Mouse (Mus musculus): ENCODE results near the gene Lbhd1. TPM values are rescaled to one million over a fixed set of nuclear protein-coding genes. Genes with fewer than 3 reads are reported as not detected.

The Lbhd1 gene
- polyA plus RNA-seq, 1 experiment from 2014 or later = 84.3 TPM

GRCm38 (mm10) chr19:8941515-8942217, 58.1 kb downstream of the Lbhd1 start, which contains the start of gene Mta2:
Mta2 (plus strand) TSS chr19:8941875.
- H3K9ac ChIP-seq (replicated peaks; ENCODE audit: low read length) = peak within 1 kb of the TSS; percentile 99
- peak; percentile 97 for ATAC-seq (ENCODE audit: low FRiP score, low TSS enrichment)
- peak within 1 kb of the TSS; percentile 69 for H3K4me2 ChIP-seq (replicated peaks; ENCODE audit: low read depth, low read length)
- peaks cover 39% of the 10 kb centered on the region for H3K36me3 ChIP-seq (ENCODE audit: insufficient read depth, low read length)
- H3K4me3 ChIP-seq (ENCODE audit: low read length) = peak within 1 kb of the TSS; percentile 98
- WGBS = under 1% methylated on average over 64 of the region's 64 CpGs
- H3K4me1 ChIP-seq (ENCODE audit: insufficient read depth, low read length) = peaks cover 34% of the 10 kb centered on the region
- H3K27me3 ChIP-seq (ENCODE audit: insufficient read depth, low read length) = no peaks in the 10 kb centered on the region
- no peaks in the 10 kb centered on the region for H3K9me3 ChIP-seq (ENCODE audit: low read length)
- H3K27ac ChIP-seq (ENCODE audit: low read length) = peak within 1 kb of the TSS; percentile 100

Small RNA genes lying within 50 kb of the gene (microRNA-seq; reads per million reads assigned to microRNA genes)
- 0.79 reads per million for gene Mir5136

Other genes starting within 250 kb of the Lbhd1 start
- gene Chrm1, start 219.9 kb upstream of the Lbhd1 start, polyA plus RNA-seq (2015; fragmentation: Nextera tagmentation; extraction: Ambion mirVana) = 0.11 and 0.14 TPM in 2 replicates
- 141 and 146 TPM in 2 replicates for gene Slc3a2, start 160.4 kb upstream of the Lbhd1 start, polyA plus RNA-seq (2015; fragmentation: Nextera tagmentation; extraction: Ambion mirVana)
- gene Wdr74, start 147.9 kb upstream of the Lbhd1 start, polyA plus RNA-seq (2015; fragmentation: Nextera tagmentation; extraction: Ambion mirVana) = 101 and 108 TPM in 2 replicates
- gene 1700092M07Rik, start 143.0 kb upstream of the Lbhd1 start, polyA plus RNA-seq (2015; fragmentation: Nextera tagmentation; extraction: Ambion mirVana) = 1.9 and 2.0 TPM in 2 replicates
- 150 and 154 TPM in 2 replicates for gene Stx5a, start 142.3 kb upstream of the Lbhd1 start, polyA plus RNA-seq (2015; fragmentation: Nextera tagmentation; extraction: Ambion mirVana)
- gene Nxf1, start 126.7 kb upstream of the Lbhd1 start, polyA plus RNA-seq (2015; fragmentation: Nextera tagmentation; extraction: Ambion mirVana) = 213 and 218 TPM in 2 replicates
- gene Tmem223, start 112.7 kb upstream of the Lbhd1 start, polyA plus RNA-seq (2015; fragmentation: Nextera tagmentation; extraction: Ambion mirVana) = 197 and 215 TPM in 2 replicates
- 89.4 and 92.5 TPM in 2 replicates for gene Tmem179b, start 109.3 kb upstream of the Lbhd1 start, polyA plus RNA-seq (2015; fragmentation: Nextera tagmentation; extraction: Ambion mirVana)
- 37.2 and 39.0 TPM in 2 replicates for gene Taf6l, start 97.3 kb upstream of the Lbhd1 start, polyA plus RNA-seq (2015; fragmentation: Nextera tagmentation; extraction: Ambion mirVana)
- 168 and 176 TPM in 2 replicates for gene Polr2g, start 85.2 kb upstream of the Lbhd1 start, polyA plus RNA-seq (2015; fragmentation: Nextera tagmentation; extraction: Ambion mirVana)
- 6.2 and 6.4 TPM in 2 replicates for gene Zbtb3, start 81.2 kb upstream of the Lbhd1 start, polyA plus RNA-seq (2015; fragmentation: Nextera tagmentation; extraction: Ambion mirVana)
- 53.0 and 63.0 TPM in 2 replicates for gene Ttc9c, start 64.4 kb upstream of the Lbhd1 start, polyA plus RNA-seq (2015; fragmentation: Nextera tagmentation; extraction: Ambion mirVana)
- gene Hnrnpul2, start 63.7 kb upstream of the Lbhd1 start, polyA plus RNA-seq (2015; fragmentation: Nextera tagmentation; extraction: Ambion mirVana) = 5.4 and 5.9 TPM in 2 replicates
- not detected in 2 replicates for gene AC129217.1, start 54.0 kb upstream of the Lbhd1 start, polyA plus RNA-seq (2015; fragmentation: Nextera tagmentation; extraction: Ambion mirVana)
- 56.7 and 62.4 TPM in 2 replicates for gene Bscl2, start 46.3 kb upstream of the Lbhd1 start, polyA plus RNA-seq (2015; fragmentation: Nextera tagmentation; extraction: Ambion mirVana)
- 3.2 and 5.4 TPM in 2 replicates for gene Gng3, start 44.5 kb upstream of the Lbhd1 start, polyA plus RNA-seq (2015; fragmentation: Nextera tagmentation; extraction: Ambion mirVana)
- gene Lrrn4cl, start 33.0 kb upstream of the Lbhd1 start, polyA plus RNA-seq (2015; fragmentation: Nextera tagmentation; extraction: Ambion mirVana) = 0.75 and 1.0 TPM in 2 replicates
- 195 and 197 TPM in 2 replicates for gene Ubxn1, start 12.2 kb upstream of the Lbhd1 start, polyA plus RNA-seq (2015; fragmentation: Nextera tagmentation; extraction: Ambion mirVana)
- gene Uqcc3, start 2.8 kb upstream of the Lbhd1 start, polyA plus RNA-seq (2015; fragmentation: Nextera tagmentation; extraction: Ambion mirVana) = 69.3 and 71.4 TPM in 2 replicates
- gene Gm49403, start 198 bp downstream of the Lbhd1 start, polyA plus RNA-seq (2015; fragmentation: Nextera tagmentation; extraction: Ambion mirVana) = not detected in 2 replicates
- gene 1810009A15Rik, start 5.1 kb downstream of the Lbhd1 start, polyA plus RNA-seq (2015; fragmentation: Nextera tagmentation; extraction: Ambion mirVana) = 93.0 and 94.3 TPM in 2 replicates
- gene Gm49416, start 5.2 kb downstream of the Lbhd1 start, polyA plus RNA-seq (2015; fragmentation: Nextera tagmentation; extraction: Ambion mirVana) = 1.2 TPM in 1 of 2 replicates, not detected in the other
- gene Ints5, start 9.3 kb downstream of the Lbhd1 start, polyA plus RNA-seq (2015; fragmentation: Nextera tagmentation; extraction: Ambion mirVana) = 49.5 and 53.1 TPM in 2 replicates
- 146 and 151 TPM in 2 replicates for gene Ganab, start 14.3 kb downstream of the Lbhd1 start, polyA plus RNA-seq (2015; fragmentation: Nextera tagmentation; extraction: Ambion mirVana)
- gene B3gat3, start 36.6 kb downstream of the Lbhd1 start, polyA plus RNA-seq (2015; fragmentation: Nextera tagmentation; extraction: Ambion mirVana) = 51.1 and 53.5 TPM in 2 replicates
- gene Rom1, start 45.6 kb downstream of the Lbhd1 start, polyA plus RNA-seq (2015; fragmentation: Nextera tagmentation; extraction: Ambion mirVana) = 4.3 and 4.5 TPM in 2 replicates
- gene Eml3, start 45.8 kb downstream of the Lbhd1 start, polyA plus RNA-seq (2015; fragmentation: Nextera tagmentation; extraction: Ambion mirVana) = 33.2 and 34.1 TPM in 2 replicates
- 179 and 180 TPM in 2 replicates for gene Mta2, start 58.1 kb downstream of the Lbhd1 start, polyA plus RNA-seq (2015; fragmentation: Nextera tagmentation; extraction: Ambion mirVana)
- gene Tut1, start 70.1 kb downstream of the Lbhd1 start, polyA plus RNA-seq (2015; fragmentation: Nextera tagmentation; extraction: Ambion mirVana) = 36.0 and 38.3 TPM in 2 replicates
- 436 and 455 TPM in 2 replicates for gene Eef1g, start 83.3 kb downstream of the Lbhd1 start, polyA plus RNA-seq (2015; fragmentation: Nextera tagmentation; extraction: Ambion mirVana)
- 14.0 and 14.4 TPM in 2 replicates for gene Ahnak, start 105.6 kb downstream of the Lbhd1 start, polyA plus RNA-seq (2015; fragmentation: Nextera tagmentation; extraction: Ambion mirVana)
- 0.76 TPM in 1 of 2 replicates, not detected in the other for gene Scgb1a1, start 204.2 kb downstream of the Lbhd1 start, polyA plus RNA-seq (2015; fragmentation: Nextera tagmentation; extraction: Ambion mirVana)

Measured in kidney, embryonic 16.5 days (tissue).